Comparison of ENCODE assay signal across 7 mouse cellular contexts in genomic region chr7:55968258-55968901, GRCm38 (mm10). TPM values are rescaled to one million over a fixed set of nuclear protein-coding genes. Genes with fewer than 3 reads are reported as not detected.
DNase-seq lines count a peak whose midpoint lies in the region; ATAC-seq and TF ChIP-seq lines count a peak whose summit lies in the region.

No protein-coding gene starts in this region.

- WGBS in hindbrain, embryonic 10.5 days, result 39% methylated on average over 16 of the region's 16 CpGs
- whole genome bisulfite sequencing in liver, postnatal 0 days (ENCODE audit: insufficient replicate concordance), result 18% methylated on average over 16 of the region's 16 CpGs
- 44% methylated on average over 16 of the region's 16 CpGs for WGBS in neural tube, embryonic 15.5 days

- H3K4me2 ChIP-seq in liver, postnatal 0 days (ENCODE audit: low read depth, low read length), result peak overlapping the region; percentile 60
- peak overlapping the region; percentile 43 for H3K4me2 ChIP-seq in neural tube, embryonic 15.5 days

- TF ChIP-seq EP300 in liver, postnatal 0 days (IDR thresholded peaks at IDR 0.05; ENCODE audit: low read depth), result no peak

- peak overlapping the region; percentile 27 for H3K4me3 ChIP-seq in hindbrain, embryonic 10.5 days
- H3K4me3 ChIP-seq in liver, postnatal 0 days (ENCODE audit: low read depth, low read length), result peak overlapping the region; percentile 41
- peak overlapping the region; percentile 25 for H3K4me3 ChIP-seq in neural tube, embryonic 15.5 days (replicated peaks)

- H3K27ac ChIP-seq in hindbrain, embryonic 10.5 days, result peak overlapping the region; percentile 4; the same call in 1 of the 2 replicates
- peak overlapping the region; percentile 64 for H3K27ac ChIP-seq in liver, postnatal 0 days (ENCODE audit: low read depth)
- H3K27ac ChIP-seq in neural tube, embryonic 15.5 days (replicated peaks), result no peak overlapping the region

- H3K4me1 ChIP-seq in hindbrain, embryonic 10.5 days (replicated peaks), result peaks cover 26% of the 10 kb centered on the region
- peaks cover 11% of the 10 kb centered on the region for H3K4me1 ChIP-seq in liver, postnatal 0 days (ENCODE audit: insufficient read depth)
- H3K4me1 ChIP-seq in neural tube, embryonic 15.5 days, result peaks cover 4% of the 10 kb centered on the region

- H3K9ac ChIP-seq in liver, postnatal 0 days (replicated peaks), result peak overlapping the region; percentile 63
- no peak overlapping the region for H3K9ac ChIP-seq in neural tube, embryonic 15.5 days (replicated peaks)

- H3K27me3 ChIP-seq in hindbrain, embryonic 10.5 days (ENCODE audit: insufficient read depth, poor library complexity, severe bottlenecking), result no peaks in the 10 kb centered on the region
- H3K27me3 ChIP-seq in liver, postnatal 0 days (ENCODE audit: insufficient read depth, low read length), result no peaks in the 10 kb centered on the region
- no peaks in the 10 kb centered on the region for H3K27me3 ChIP-seq in neural tube, embryonic 15.5 days (replicated peaks)

- DNase-seq in urinary bladder, postnatal 36 days (ENCODE audit: low spot score in 2 of 2), result peak; percentile 16 to 31
- no peak for DNase-seq in urinary bladder, postnatal 4 days (ENCODE audit: low spot score in 2 of 2)
- peak; percentile 24 for DNase-seq in embryo, embryonic 10.5 days (ENCODE audit: low spot score)
- peak; percentile 7 for DNase-seq in hindbrain, embryonic 10.5 days (ENCODE audit: low spot score)
- DNase-seq in liver, postnatal 0 days, result peak; percentile 71
- DNase-seq in cerebellum, postnatal 4 days (ENCODE audit: low spot score in 2 of 2), result no peak

- peaks cover 3% of the 10 kb centered on the region; the same call in 1 of the 2 replicates for H3K9me3 ChIP-seq in hindbrain, embryonic 10.5 days
- no peaks in the 10 kb centered on the region for H3K9me3 ChIP-seq in liver, postnatal 0 days (ENCODE audit: low read length)
- H3K9me3 ChIP-seq in neural tube, embryonic 15.5 days (replicated peaks), result no peaks in the 10 kb centered on the region

- TF ChIP-seq CTCF in liver, postnatal 0 days (IDR thresholded peaks at IDR 0.05; ENCODE audit: low read depth), result no peak

- no peaks in the 10 kb centered on the region for H3K36me3 ChIP-seq in hindbrain, embryonic 10.5 days
- no peaks in the 10 kb centered on the region for H3K36me3 ChIP-seq in liver, postnatal 0 days (replicated peaks; ENCODE audit: insufficient read depth, low read length)
- H3K36me3 ChIP-seq in neural tube, embryonic 15.5 days, result no peaks in the 10 kb centered on the region

- peak; percentile 89 for ATAC-seq in liver, postnatal 0 days
- no peak for ATAC-seq in neural tube, embryonic 15.5 days (ENCODE audit: low FRiP score)

RNA-seq across cellular contexts. Expression of gene Nipa2, which starts 6.1 kb away (rescaled TPM):
- polyA plus RNA-seq in hindbrain, embryonic 10.5 days (2016; fragmentation: Nextera tagmentation; extraction: Ambion mirVana), result 34.7 and 39.3 TPM in 2 replicates
- polyA plus RNA-seq in liver, postnatal 0 days (2015; fragmentation: Nextera tagmentation; extraction: Ambion mirVana), result 22.7 and 23.9 TPM in 2 replicates
- 34.5 and 34.9 TPM in 2 replicates for polyA plus RNA-seq in neural tube, embryonic 15.5 days (2015; fragmentation: Nextera tagmentation; extraction: Ambion mirVana)

RNA-seq across cellular contexts. Expression of gene Nipa1, which starts 51.4 kb away (rescaled TPM):
- polyA plus RNA-seq in hindbrain, embryonic 10.5 days (2016; fragmentation: Nextera tagmentation; extraction: Ambion mirVana), result 7.2 and 9.2 TPM in 2 replicates
- 3.8 and 4.5 TPM in 2 replicates for polyA plus RNA-seq in liver, postnatal 0 days (2015; fragmentation: Nextera tagmentation; extraction: Ambion mirVana)
- 25.5 and 31.8 TPM in 2 replicates for polyA plus RNA-seq in neural tube, embryonic 15.5 days (2015; fragmentation: Nextera tagmentation; extraction: Ambion mirVana)

Comparison
In these comparisons a context has a peak if more than half of its experiments do, and no peak if none do; other contexts are left out.
1. DNase-seq: peak in urinary bladder, postnatal 36 days (2 of 2), embryo, embryonic 10.5 days (single experiment), hindbrain, embryonic 10.5 days (single experiment) and liver, postnatal 0 days (single experiment); none in urinary bladder, postnatal 4 days (0 of 2) and cerebellum, postnatal 4 days (0 of 2).
2. Peak in every context shown above with its lines, with median percentiles within 50 percentile points of each other: H3K4me3 ChIP-seq.